Mouse (Mus musculus): ENCODE results near the gene BC052040. TPM values are rescaled to one million over a fixed set of nuclear protein-coding genes. Genes with fewer than 3 reads are reported as not detected.

BC052040 gene
- polyA plus RNA-seq (2016; fragmentation: Nextera tagmentation; extraction: Ambion mirVana) = 23.7 and 25.1 TPM in 2 replicates

GRCm38 (mm10) chr2:115581241-115581988, at the start of gene BC052040:
Gene BC052040 (plus strand): TSS chr2:115581716.
- H3K9me3 ChIP-seq = no peaks in the 10 kb centered on the region
- peak within 1 kb of the TSS; percentile 94 for H3K27ac ChIP-seq
- no peaks in the 10 kb centered on the region for H3K36me3 ChIP-seq
- DNase-seq (ENCODE audit: low spot score) = peak; percentile 91
- peaks cover 42% of the 10 kb centered on the region for H3K4me1 ChIP-seq (replicated peaks)
- under 1% methylated on average over 41 of the region's 41 CpGs for WGBS
- peak within 1 kb of the TSS; percentile 73 for H3K4me3 ChIP-seq
- no peaks in the 10 kb centered on the region for H3K27me3 ChIP-seq (ENCODE audit: insufficient read depth, poor library complexity, severe bottlenecking)

GRCm38 (mm10) chr2:115538009-115538690, 43.4 kb upstream of the BC052040 start:
- Histone ChIP-seq H3K27ac (peak overlapping the region; percentile 82), H3K4me1 (replicated peaks) (peaks cover 26% of the 10 kb centered on the region), H3K9me3 (no peaks in the 10 kb centered on the region), H3K36me3 (no peaks in the 10 kb centered on the region), H3K4me3 (no peak overlapping the region), H3K27me3 (ENCODE audit: insufficient read depth, poor library complexity, severe bottlenecking) (no peaks in the 10 kb centered on the region)
- DNase-seq (ENCODE audit: low spot score) = peak; percentile 39
- WGBS = 51% methylated on average over 13 of the region's 13 CpGs

GRCm38 (mm10) chr2:115538691-115539283, 42.7 kb upstream of the BC052040 start:
- H3K27ac ChIP-seq = peak overlapping the region; percentile 82
- peaks cover 28% of the 10 kb centered on the region for H3K4me1 ChIP-seq (replicated peaks)
- no peak for DNase-seq (ENCODE audit: low spot score)
- 61% methylated on average over 5 of the region's 5 CpGs for WGBS
- no peaks in the 10 kb centered on the region for H3K27me3 ChIP-seq (ENCODE audit: insufficient read depth, poor library complexity, severe bottlenecking)
- no peaks in the 10 kb centered on the region for H3K36me3 ChIP-seq
- H3K9me3 ChIP-seq = no peaks in the 10 kb centered on the region
- no peak overlapping the region for H3K4me3 ChIP-seq

GRCm38 (mm10) chr2:115539731-115540130, 41.8 kb upstream of the BC052040 start:
- H3K4me3 ChIP-seq = no peak overlapping the region
- H3K27ac ChIP-seq = peak overlapping the region; percentile 82
- no peak for DNase-seq (ENCODE audit: low spot score)
- no peaks in the 10 kb centered on the region for H3K27me3 ChIP-seq (ENCODE audit: insufficient read depth, poor library complexity, severe bottlenecking)
- no peaks in the 10 kb centered on the region for H3K36me3 ChIP-seq
- H3K4me1 ChIP-seq (replicated peaks) = peaks cover 28% of the 10 kb centered on the region
- H3K9me3 ChIP-seq = no peaks in the 10 kb centered on the region
- WGBS = 93% methylated on average over 5 of the region's 5 CpGs

- no peaks in the 10 kb centered on the region for H3K27me3 ChIP-seq (ENCODE audit: insufficient read depth, poor library complexity, severe bottlenecking)
- DNase-seq (ENCODE audit: low spot score) = no peak
- no peaks in the 10 kb centered on the region for H3K9me3 ChIP-seq
- H3K4me3 ChIP-seq = no peak overlapping the region
- H3K4me1 ChIP-seq (replicated peaks) = peaks cover 21% of the 10 kb centered on the region
- peak overlapping the region; percentile 35 for H3K27ac ChIP-seq
- no peaks in the 10 kb centered on the region for H3K36me3 ChIP-seq
- 68% methylated on average over 11 of the region's 11 CpGs for WGBS
Measured at GRCm38 (mm10) chr2:115542401-115543123, 39.0 kb upstream of the BC052040 start.

- DNase-seq (ENCODE audit: low spot score) = no peak
- WGBS = 86% methylated on average over 4 of the region's 4 CpGs
Measured at GRCm38 (mm10) chr2:115543212-115543611, 38.3 kb upstream of the BC052040 start.

GRCm38 (mm10) chr2:115551901-115552300, 29.6 kb upstream of the BC052040 start:
- 84% methylated on average over 3 of the region's 3 CpGs for WGBS
- Histone ChIP-seq H3K27ac (no peak overlapping the region), H3K4me3 (no peak overlapping the region), H3K27me3 (ENCODE audit: insufficient read depth, poor library complexity, severe bottlenecking) (no peaks in the 10 kb centered on the region), H3K36me3 (no peaks in the 10 kb centered on the region), H3K9me3 (no peaks in the 10 kb centered on the region), H3K4me1 (replicated peaks) (no peaks in the 10 kb centered on the region)
- DNase-seq (ENCODE audit: low spot score) = no peak

More at GRCm38 (mm10) chr2:115543212-115543611, 38.3 kb upstream of the BC052040 start:
- Histone ChIP-seq H3K4me3 (no peak overlapping the region), H3K4me1 (replicated peaks) (peaks cover 14% of the 10 kb centered on the region), H3K36me3 (no peaks in the 10 kb centered on the region), H3K27ac (peak overlapping the region; percentile 41; the same call in 1 of the 2 replicates), H3K9me3 (no peaks in the 10 kb centered on the region), H3K27me3 (ENCODE audit: insufficient read depth, poor library complexity, severe bottlenecking) (no peaks in the 10 kb centered on the region)

- 87% methylated on average over 3 of the region's 3 CpGs for WGBS
- no peaks in the 10 kb centered on the region for H3K9me3 ChIP-seq
- H3K27me3 ChIP-seq (ENCODE audit: insufficient read depth, poor library complexity, severe bottlenecking) = no peaks in the 10 kb centered on the region
- no peak for DNase-seq (ENCODE audit: low spot score)
- no peak overlapping the region for H3K4me3 ChIP-seq
- H3K27ac ChIP-seq = no peak overlapping the region
- no peaks in the 10 kb centered on the region for H3K36me3 ChIP-seq
- H3K4me1 ChIP-seq (replicated peaks) = no peaks in the 10 kb centered on the region
Measured at GRCm38 (mm10) chr2:115562155-115562827, 19.2 kb upstream of the BC052040 start.

GRCm38 (mm10) chr2:115563436-115564093, 18.0 kb upstream of the BC052040 start:
- Histone ChIP-seq H3K36me3 (no peaks in the 10 kb centered on the region), H3K27ac (no peak overlapping the region), H3K27me3 (ENCODE audit: insufficient read depth, poor library complexity, severe bottlenecking) (no peaks in the 10 kb centered on the region), H3K4me1 (replicated peaks) (no peaks in the 10 kb centered on the region), H3K4me3 (no peak overlapping the region), H3K9me3 (no peaks in the 10 kb centered on the region)
- DNase-seq (ENCODE audit: low spot score) = no peak
- 90% methylated on average over 6 of the region's 6 CpGs for WGBS

GRCm38 (mm10) chr2:115571996-115572395, 9.5 kb upstream of the BC052040 start:
- 81% methylated on average over 1 of the region's 1 CpGs for WGBS
- no peaks in the 10 kb centered on the region for H3K27me3 ChIP-seq (ENCODE audit: insufficient read depth, poor library complexity, severe bottlenecking)
- no peak for DNase-seq (ENCODE audit: low spot score)
- no peaks in the 10 kb centered on the region for H3K36me3 ChIP-seq
- no peak overlapping the region for H3K27ac ChIP-seq
- H3K9me3 ChIP-seq = no peaks in the 10 kb centered on the region
- no peaks in the 10 kb centered on the region for H3K4me1 ChIP-seq (replicated peaks)
- no peak overlapping the region for H3K4me3 ChIP-seq

GRCm38 (mm10) chr2:115574802-115575201, 6.7 kb upstream of the BC052040 start:
- no peak for DNase-seq (ENCODE audit: low spot score)
- 69% methylated on average over 5 of the region's 5 CpGs for WGBS
- Histone ChIP-seq H3K27ac (no peak overlapping the region), H3K36me3 (no peaks in the 10 kb centered on the region), H3K4me1 (replicated peaks) (peaks cover 10% of the 10 kb centered on the region), H3K9me3 (no peaks in the 10 kb centered on the region), H3K27me3 (ENCODE audit: insufficient read depth, poor library complexity, severe bottlenecking) (no peaks in the 10 kb centered on the region), H3K4me3 (no peak overlapping the region)

Measured in hindbrain, embryonic 10.5 days (tissue).